Mouse (Mus musculus): Measurements from ENCODE around the gene Aldh2. TPM values are rescaled to one million over a fixed set of nuclear protein-coding genes. Genes with fewer than 3 reads are reported as not detected.
"Not testable (repeated sequence)": the region's sequence is repeated elsewhere in the genome, so short reads cannot be mapped to it uniquely, and the experiment has no call there.

Gene Aldh2
- polyA plus RNA-seq (2015; fragmentation: Nextera tagmentation; extraction: Ambion mirVana): 80.8 and 98.1 TPM in 2 replicates

- ATAC-seq: peak; percentile 89
- peaks cover 6% of the 10 kb centered on the region; the same call in 1 of the 2 replicates for H3K27me3 ChIP-seq
- H3K27ac ChIP-seq: peak within 1 kb of the TSS; percentile 44
- H3K9me3 ChIP-seq (replicated peaks): no peaks in the 10 kb centered on the region
- no peaks in the 10 kb centered on the region for H3K36me3 ChIP-seq (ENCODE audit: poor library complexity, severe bottlenecking)
- H3K4me1 ChIP-seq: peaks cover 19% of the 10 kb centered on the region
- peak within 1 kb of the TSS; percentile 86 for H3K9ac ChIP-seq
- peak within 1 kb of the TSS; percentile 93 for H3K4me2 ChIP-seq
- WGBS: 3% methylated on average over 47 of the region's 47 CpGs
- H3K4me3 ChIP-seq: peak within 1 kb of the TSS; percentile 68
Observed at GRCm38 (mm10) chr5:121593451-121594401, at the start of gene Aldh2. Gene Aldh2, minus strand, starts transcription at chr5:121593824.

DNA sequence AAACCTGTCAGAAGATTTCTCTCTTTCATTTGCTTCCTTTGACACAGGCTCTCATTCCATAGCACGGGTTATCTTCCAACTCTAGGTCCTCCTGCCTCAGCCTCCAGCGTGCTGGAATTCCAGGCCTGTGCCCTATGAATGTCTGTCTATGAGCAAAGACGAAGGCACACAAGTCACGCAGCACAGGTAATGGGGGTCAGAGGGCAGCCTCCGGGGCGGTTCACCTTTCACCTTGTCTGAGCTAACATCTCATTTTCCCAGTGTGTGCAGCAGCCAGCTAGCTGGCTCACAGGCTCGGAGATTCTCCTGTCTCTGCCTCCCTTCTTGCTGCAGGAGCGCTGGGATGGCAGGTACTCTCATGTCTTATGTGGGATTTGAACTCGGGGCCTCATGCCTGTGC is 46.0 kb upstream of the Aldh2 start:
- no peaks in the 10 kb centered on the region for H3K27me3 ChIP-seq
- H3K9ac ChIP-seq: no peak overlapping the region
- no peaks in the 10 kb centered on the region for H3K9me3 ChIP-seq (replicated peaks)
- 92% methylated on average over 9 of the region's 9 CpGs for WGBS
- H3K4me3 ChIP-seq: no peak overlapping the region
- H3K36me3 ChIP-seq (ENCODE audit: poor library complexity, severe bottlenecking): no peaks in the 10 kb centered on the region
- H3K4me1 ChIP-seq: no peaks in the 10 kb centered on the region
- H3K27ac ChIP-seq: no peak overlapping the region
- no peak for ATAC-seq
- H3K4me2 ChIP-seq: no peak overlapping the region

DNA sequence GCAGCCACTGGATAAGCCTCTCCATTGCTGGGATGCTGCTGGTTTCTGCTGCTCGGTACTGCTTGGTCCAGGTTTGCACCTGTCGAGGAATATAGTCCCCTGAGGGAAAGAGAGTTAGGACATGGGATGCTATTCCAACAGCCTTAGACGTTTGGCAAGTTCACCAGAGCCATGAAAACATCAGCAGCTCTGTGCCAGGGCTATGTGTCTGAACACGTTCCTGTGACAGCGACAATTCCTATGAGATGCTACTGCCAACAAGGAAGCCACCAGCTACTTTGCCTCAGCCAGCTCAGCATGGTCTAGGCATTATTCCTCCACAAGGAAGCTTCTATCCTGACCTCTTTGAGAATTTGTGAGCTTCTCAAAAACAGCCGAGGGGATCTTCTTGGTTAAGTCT is 43.7 kb upstream of the Aldh2 start:
- H3K4me1 ChIP-seq: no peaks in the 10 kb centered on the region
- H3K4me3 ChIP-seq: no peak overlapping the region
- WGBS: 90% methylated on average over 6 of the region's 6 CpGs
- no peak overlapping the region for H3K9ac ChIP-seq
- H3K9me3 ChIP-seq (replicated peaks): no peaks in the 10 kb centered on the region
- no peaks in the 10 kb centered on the region for H3K27me3 ChIP-seq
- no peak overlapping the region for H3K4me2 ChIP-seq
- no peak overlapping the region for H3K27ac ChIP-seq
- H3K36me3 ChIP-seq (ENCODE audit: poor library complexity, severe bottlenecking): no peaks in the 10 kb centered on the region
- no peak for ATAC-seq

- H3K27ac ChIP-seq: no peak overlapping the region
- H3K4me1 ChIP-seq: no peaks in the 10 kb centered on the region
- no peak overlapping the region for H3K9ac ChIP-seq
- no peak overlapping the region for H3K4me2 ChIP-seq
- H3K4me3 ChIP-seq: no peak overlapping the region
- no peak for ATAC-seq
- H3K9me3 ChIP-seq (replicated peaks): no peaks in the 10 kb centered on the region
- WGBS: 90% methylated on average over 5 of the region's 5 CpGs
- H3K36me3 ChIP-seq (ENCODE audit: poor library complexity, severe bottlenecking): no peaks in the 10 kb centered on the region
- H3K27me3 ChIP-seq: no peaks in the 10 kb centered on the region
Observed at GRCm38 (mm10) chr5:121634668-121635067, 41.0 kb upstream of the Aldh2 start.

DNA sequence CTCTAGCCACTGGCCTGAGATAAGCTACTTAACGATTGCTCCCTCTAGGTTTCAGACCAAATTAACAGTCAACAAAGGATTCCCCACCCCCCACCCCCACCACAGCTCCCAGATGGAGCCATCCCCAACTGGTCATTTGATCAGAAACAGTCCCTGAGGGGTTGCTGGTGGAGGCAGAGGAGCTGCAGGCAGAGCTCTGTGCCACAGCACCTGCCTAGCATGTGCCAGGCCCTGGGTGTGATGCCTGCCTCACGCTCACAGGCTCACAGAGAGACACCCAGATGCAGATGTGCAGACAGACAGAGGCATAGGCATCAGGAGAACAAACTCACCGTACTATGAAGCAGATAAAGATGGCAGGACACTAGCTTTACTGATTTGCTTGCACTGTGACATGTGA is 39.2 kb upstream of the Aldh2 start:
- H3K27me3 ChIP-seq: no peaks in the 10 kb centered on the region
- no peaks in the 10 kb centered on the region for H3K36me3 ChIP-seq (ENCODE audit: poor library complexity, severe bottlenecking)
- no peak for ATAC-seq
- no peaks in the 10 kb centered on the region for H3K4me1 ChIP-seq
- H3K4me2 ChIP-seq: no peak overlapping the region
- H3K4me3 ChIP-seq: no peak overlapping the region
- H3K9ac ChIP-seq: no peak overlapping the region
- WGBS: 46% methylated on average over 3 of the region's 3 CpGs
- H3K9me3 ChIP-seq (replicated peaks): no peaks in the 10 kb centered on the region
- no peak overlapping the region for H3K27ac ChIP-seq

DNA sequence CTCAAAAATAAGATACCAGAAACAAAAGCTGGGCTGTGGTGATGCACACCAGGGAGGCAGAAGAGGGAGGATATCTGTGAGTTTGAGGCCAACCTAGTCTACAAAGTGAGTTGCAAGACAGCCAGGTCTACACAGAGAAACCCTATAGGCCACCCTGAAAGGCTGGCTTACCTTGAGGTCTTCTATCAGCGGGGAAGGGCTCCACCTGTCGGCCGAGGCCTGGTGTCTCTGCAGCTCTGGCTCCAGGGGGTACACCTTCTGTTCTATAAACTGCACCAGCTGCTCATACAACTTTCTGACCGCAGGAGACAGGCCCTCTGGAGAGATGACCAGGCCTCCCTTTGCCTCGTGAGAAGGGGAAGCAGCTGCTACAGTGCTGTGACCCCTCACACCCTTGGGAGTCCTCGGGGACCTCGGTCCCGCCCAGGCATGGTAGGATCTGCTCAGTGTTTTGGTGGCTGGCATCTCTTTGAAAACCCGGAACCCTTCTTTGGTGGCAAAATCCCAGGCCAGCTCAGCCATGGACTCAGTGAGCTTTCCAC is 37.6 kb upstream of the Aldh2 start:
- not testable (repeated sequence) for H3K9me3 ChIP-seq (replicated peaks); H3K4me1 ChIP-seq; H3K4me3 ChIP-seq; H3K9ac ChIP-seq; H3K27ac ChIP-seq; ATAC-seq; H3K4me2 ChIP-seq; H3K27me3 ChIP-seq; H3K36me3 ChIP-seq (ENCODE audit: poor library complexity, severe bottlenecking)
- 72% methylated on average over 9 of the region's 9 CpGs for WGBS

DNA sequence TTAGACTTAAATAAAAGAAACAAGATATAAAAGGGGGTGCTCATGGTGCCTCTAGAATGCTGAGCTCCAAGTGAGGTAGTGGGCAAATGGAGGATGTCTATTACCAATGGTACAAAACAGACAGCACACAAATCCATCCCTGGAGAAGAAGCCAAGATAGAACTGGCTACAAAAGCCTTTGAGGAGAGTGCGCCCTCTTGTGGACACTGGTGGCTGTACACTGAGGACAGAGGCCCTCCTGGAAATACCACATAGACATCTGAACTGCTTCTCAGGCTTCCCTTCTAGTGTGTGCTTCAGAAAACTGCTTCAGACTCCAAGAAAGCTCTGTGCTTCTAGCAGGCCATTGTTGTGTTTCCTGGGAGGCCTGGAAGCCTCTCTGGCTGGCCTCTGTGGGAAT is 34.2 kb upstream of the Aldh2 start:
- Histone ChIP-seq H3K4me1 (no peaks in the 10 kb centered on the region), H3K4me2 (no peak overlapping the region), H3K36me3 (ENCODE audit: poor library complexity, severe bottlenecking) (no peaks in the 10 kb centered on the region), H3K4me3 (no peak overlapping the region), H3K27me3 (no peaks in the 10 kb centered on the region), H3K9ac (no peak overlapping the region), H3K9me3 (replicated peaks) (no peaks in the 10 kb centered on the region), H3K27ac (no peak overlapping the region)
- ATAC-seq: no peak
- WGBS: 0% methylated on average over 1 of the region's 1 CpGs

DNA sequence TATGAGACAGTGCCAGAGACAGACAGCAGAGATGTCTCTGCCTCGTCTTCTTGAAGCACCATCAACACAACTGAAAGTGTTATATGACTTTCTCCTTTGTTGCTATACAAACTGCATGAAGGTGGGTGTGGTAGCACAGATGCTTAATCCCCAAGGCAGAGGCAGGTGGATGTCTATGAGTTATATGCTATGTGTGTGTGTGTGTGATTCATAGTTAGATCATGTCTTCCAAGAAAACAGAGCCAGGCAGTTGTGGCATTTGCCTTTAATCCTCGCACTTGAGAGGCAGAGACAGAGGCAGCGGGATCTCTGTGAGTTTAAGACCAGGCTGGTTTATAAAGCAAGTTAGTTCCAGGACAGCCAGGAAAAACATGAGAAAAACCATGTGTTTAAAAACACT is 29.6 kb upstream of the Aldh2 start:
- H3K4me1 ChIP-seq: peaks cover 10% of the 10 kb centered on the region
- no peak for ATAC-seq
- WGBS: 91% methylated on average over 3 of the region's 3 CpGs

GRCm38 (mm10) chr5:121621102-121621501 is 27.5 kb upstream of the Aldh2 start:
- Histone ChIP-seq H3K4me2 (no peak overlapping the region), H3K4me1 (peaks cover 13% of the 10 kb centered on the region), H3K27me3 (no peaks in the 10 kb centered on the region), H3K27ac (no peak overlapping the region), H3K9me3 (replicated peaks) (no peaks in the 10 kb centered on the region), H3K9ac (no peak overlapping the region), H3K4me3 (no peak overlapping the region), H3K36me3 (ENCODE audit: poor library complexity, severe bottlenecking) (no peaks in the 10 kb centered on the region)
- ATAC-seq: no peak
- 95% methylated on average over 5 of the region's 5 CpGs for WGBS

More for the DNA sequence above, 29.6 kb upstream of the Aldh2 start:
- Histone ChIP-seq H3K9me3 (replicated peaks) (no peaks in the 10 kb centered on the region), H3K9ac (no peak overlapping the region), H3K4me3 (no peak overlapping the region), H3K27ac (no peak overlapping the region), H3K27me3 (no peaks in the 10 kb centered on the region), H3K36me3 (ENCODE audit: poor library complexity, severe bottlenecking) (no peaks in the 10 kb centered on the region), H3K4me2 (no peak overlapping the region)

GRCm38 (mm10) chr5:121618592-121619513 is 25.2 kb upstream of the Aldh2 start, which contains the start of gene Acad12:
Gene Acad12, minus strand, starts transcription at chr5:121618938.
- WGBS: 1% methylated on average over 34 of the region's 58 CpGs
- peak; percentile 85 for ATAC-seq
- H3K27me3 ChIP-seq: no peaks in the 10 kb centered on the region
- H3K27ac ChIP-seq: peak within 1 kb of the TSS; percentile 61
- H3K4me1 ChIP-seq: peaks cover 13% of the 10 kb centered on the region
- peak within 1 kb of the TSS; percentile 89 for H3K4me2 ChIP-seq
- no peaks in the 10 kb centered on the region for H3K36me3 ChIP-seq (ENCODE audit: poor library complexity, severe bottlenecking)
- peak within 1 kb of the TSS; percentile 84 for H3K9ac ChIP-seq
- peak within 1 kb of the TSS; percentile 67 for H3K4me3 ChIP-seq
- no peaks in the 10 kb centered on the region for H3K9me3 ChIP-seq (replicated peaks)

DNA sequence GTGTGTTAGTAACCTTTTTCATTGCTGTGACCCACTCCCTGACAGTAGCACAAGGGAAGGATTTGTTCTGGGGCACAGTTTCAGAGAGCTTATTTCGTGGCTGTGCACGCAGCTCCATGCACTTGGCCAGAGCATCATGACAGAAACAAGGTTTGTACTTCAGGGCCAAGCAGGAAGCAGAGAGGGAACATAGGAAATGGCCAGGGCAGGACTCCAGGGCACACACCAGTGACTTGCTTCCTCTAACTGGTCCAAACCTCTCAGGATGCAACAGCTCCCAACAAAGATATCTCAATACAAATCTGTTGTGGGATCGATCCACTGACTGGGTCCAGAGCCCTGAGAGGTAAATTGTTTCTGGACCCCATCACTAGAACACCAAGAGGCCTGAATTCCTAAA is 21.3 kb upstream of the Aldh2 start:
- H3K4me3 ChIP-seq; ATAC-seq; H3K27ac ChIP-seq; H3K27me3 ChIP-seq; H3K9ac ChIP-seq; H3K9me3 ChIP-seq (replicated peaks); H3K4me2 ChIP-seq; H3K36me3 ChIP-seq (ENCODE audit: poor library complexity, severe bottlenecking): not testable (repeated sequence)
- peaks cover 11% of the 10 kb centered on the region for H3K4me1 ChIP-seq
- WGBS: 90% methylated on average over 3 of the region's 3 CpGs

GRCm38 (mm10) chr5:121612036-121612435 is 18.4 kb upstream of the Aldh2 start:
- Histone ChIP-seq H3K27ac (no peak overlapping the region), H3K9me3 (replicated peaks) (no peaks in the 10 kb centered on the region), H3K9ac (no peak overlapping the region), H3K36me3 (ENCODE audit: poor library complexity, severe bottlenecking) (no peaks in the 10 kb centered on the region), H3K27me3 (no peaks in the 10 kb centered on the region), H3K4me3 (no peak overlapping the region), H3K4me1 (no peaks in the 10 kb centered on the region), H3K4me2 (no peak overlapping the region)
- no peak for ATAC-seq
- 87% methylated on average over 6 of the region's 6 CpGs for WGBS

Data from forebrain, embryonic 13.5 days (tissue).